Mouse (Mus musculus): Measurements from ENCODE around the gene Ubtfl1. TPM values are rescaled to one million over a fixed set of nuclear protein-coding genes. Genes with fewer than 3 reads are reported as not detected.
"Not testable (repeated sequence)": the region's sequence is repeated elsewhere in the genome, so short reads cannot be mapped to it uniquely, and the experiment has no call there.

The Ubtfl1 gene
- total RNA-seq (2021) (not detected), polyA plus RNA-seq (2012; rRNA removed) (not detected in 2 replicates)
- long read RNA-seq: 0 reads

DNA sequence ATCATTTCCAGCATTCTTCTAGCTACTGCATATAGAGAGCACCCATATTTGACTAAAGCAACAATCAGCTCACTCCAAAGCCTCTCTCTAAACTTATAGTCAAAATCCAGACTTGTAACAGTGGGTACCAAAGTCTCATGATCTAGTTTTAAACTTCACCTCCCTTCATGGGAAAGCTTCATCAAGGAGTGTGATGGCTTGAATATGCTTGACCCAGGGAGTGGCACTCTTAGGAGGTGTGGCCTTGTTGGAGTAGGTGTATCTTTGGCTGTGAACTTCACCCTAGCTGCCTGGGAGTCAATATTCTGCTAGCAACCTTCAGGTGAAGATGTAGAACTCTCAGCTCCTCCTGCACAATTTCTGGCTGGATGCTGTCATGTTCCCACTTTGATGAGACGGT lies at the start of gene Ubtfl1:
TSS of gene Ubtfl1 (plus strand) at position 301 of the 400 bp plus-strand sequence.
- DNase-seq: no peak

DNA sequence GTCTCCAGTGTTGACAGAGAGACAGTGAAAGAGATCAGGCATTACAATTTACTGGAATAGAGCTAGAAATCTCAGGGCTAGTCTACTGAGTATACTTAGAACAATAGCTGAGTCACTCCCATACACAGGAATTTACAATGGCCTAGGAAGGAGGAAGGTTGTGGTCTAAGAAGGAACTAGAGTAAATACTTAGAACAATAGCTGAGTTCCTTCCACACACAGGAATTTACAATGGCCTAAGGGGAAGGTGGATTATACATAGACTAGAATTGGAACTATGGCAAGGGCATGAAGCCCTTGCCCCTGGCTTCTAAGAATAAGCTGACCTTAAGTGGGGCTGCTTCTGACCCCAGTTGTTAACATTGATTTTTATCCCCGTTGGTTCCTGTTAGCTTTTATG lies 31.2 kb upstream of the Ubtfl1 start:
- DNase-seq: not testable (repeated sequence)

DNA sequence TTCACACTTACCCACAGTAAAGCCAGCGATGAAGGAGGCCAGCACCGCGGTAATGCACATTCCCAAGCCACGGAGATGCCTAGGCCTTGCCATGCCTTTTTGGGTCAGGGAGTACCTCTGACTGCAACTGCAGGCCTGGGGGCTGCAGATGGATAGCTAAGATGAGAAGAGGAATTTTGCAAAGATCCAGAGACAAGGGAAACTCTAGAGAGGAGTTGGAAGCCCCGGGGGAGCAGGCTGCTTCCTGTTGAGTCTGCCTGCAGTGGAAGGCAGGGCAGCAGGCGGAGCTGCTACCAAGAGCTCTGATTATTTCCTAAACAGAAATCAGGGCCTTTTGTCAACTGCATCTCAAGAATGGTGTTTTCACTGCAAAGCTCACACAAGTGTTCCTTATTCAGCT lies 18.4 kb upstream of the Ubtfl1 start:
- DNase-seq: peak; percentile 1

DNA sequence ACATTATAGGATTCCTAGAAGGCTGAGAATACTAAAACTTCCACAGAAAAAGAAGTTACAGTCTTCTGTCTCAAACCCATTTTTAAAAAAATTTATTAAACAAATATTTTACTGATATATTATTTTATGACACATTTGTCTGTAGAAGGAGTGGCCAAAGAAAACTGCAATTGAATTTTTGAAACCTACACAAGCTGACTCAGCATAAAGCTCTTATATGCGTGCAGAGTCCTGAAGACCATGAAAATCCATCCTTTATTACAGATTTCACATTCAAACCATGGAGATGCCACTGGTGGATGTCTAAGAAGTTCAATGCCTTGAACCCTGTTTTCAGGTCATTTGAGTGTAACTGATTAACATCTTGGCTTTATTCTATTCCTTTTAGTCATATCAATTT lies 4.6 kb upstream of the Ubtfl1 start:
- no peak for DNase-seq

DNA sequence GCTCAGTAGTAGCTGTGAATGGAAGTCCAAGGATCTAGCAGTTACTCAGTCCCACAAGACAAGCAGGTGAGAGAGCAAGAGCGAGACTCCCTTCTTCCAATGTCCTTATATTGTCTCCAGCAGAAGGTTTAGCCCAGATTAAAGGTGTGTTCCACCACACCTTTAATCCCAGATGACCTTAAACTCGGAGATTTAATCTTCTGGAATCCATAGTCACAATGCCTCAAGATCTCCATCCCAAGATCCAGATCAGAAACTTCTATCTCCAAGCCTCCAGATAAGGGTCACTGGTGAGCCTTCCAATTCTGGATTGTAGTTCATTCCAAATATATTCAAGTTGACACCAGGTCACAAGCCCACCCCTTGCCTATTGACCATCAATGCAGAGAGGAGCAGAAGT lies 1.3 kb upstream of the Ubtfl1 start, which contains the start of gene Naalad2:
TSS of gene Naalad2 (minus strand) at position 101 of the 400 bp plus-strand sequence.
- DNase-seq: not testable (repeated sequence)

DNA sequence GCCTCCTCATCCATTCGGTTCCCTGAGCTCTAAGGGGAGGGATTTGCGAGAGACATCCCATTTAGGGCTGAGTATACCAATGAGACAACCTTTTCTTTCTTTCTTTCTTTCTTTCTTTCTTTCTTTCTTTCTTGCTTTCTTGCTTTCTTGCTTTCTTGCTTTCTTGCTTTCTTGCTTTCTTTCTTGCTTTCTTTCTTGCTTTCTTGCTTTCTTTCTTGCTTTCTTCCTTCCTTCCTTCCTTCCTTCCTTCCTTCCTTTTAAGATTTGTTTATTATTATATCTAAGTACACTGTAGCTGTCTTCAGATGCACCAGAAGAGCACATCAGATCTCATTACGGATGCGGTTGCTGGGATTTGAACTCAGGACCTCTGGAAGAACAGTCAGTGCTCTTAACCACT lies 8.2 kb downstream of the Ubtfl1 start:
- not testable (repeated sequence) for DNase-seq

DNA sequence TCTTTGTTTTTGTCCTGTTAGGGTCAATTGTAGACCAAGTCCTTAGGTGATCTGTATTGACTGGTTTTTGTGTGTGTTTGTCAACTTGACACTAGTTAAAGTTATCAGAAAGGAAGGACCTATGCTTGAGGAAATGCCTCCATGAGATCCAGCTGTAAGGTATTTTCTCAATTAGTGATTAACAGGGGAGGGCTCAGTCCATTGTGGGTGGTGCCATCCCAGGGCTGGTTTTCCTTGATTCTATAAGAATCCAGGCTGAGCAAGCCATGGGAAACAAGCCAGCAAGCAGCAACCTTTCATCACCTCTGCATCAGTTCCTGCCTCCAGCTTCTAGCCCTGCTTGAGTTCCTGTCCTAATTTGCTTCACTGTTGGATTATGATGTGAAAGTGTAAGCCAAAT lies 26.1 kb downstream of the Ubtfl1 start, which contains the start of gene Mbd3l2:
TSS of gene Mbd3l2 (plus strand) at position 301 of the 400 bp plus-strand sequence.
- no peak for DNase-seq

DNA sequence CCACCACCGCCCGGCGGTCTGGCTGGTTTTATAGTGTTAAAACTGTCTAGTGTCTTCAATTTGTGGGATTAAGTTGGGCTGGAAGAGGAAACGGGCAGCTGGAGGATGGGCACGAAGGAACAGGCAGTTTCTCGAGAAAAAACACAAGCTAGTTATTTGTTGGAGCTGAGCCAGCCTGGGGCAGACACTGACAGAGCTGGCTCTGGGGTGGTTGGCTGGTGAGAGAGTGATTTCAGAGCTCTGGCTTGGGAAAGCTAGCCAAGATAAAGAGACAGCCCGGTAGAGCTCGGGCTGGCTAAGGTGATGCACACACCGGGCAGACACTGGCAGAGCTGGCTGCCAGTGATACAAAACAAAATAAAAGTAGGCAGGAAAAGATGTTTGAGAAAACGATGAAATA lies 27.5 kb downstream of the Ubtfl1 start:
- DNase-seq: peak; percentile 9

DNA sequence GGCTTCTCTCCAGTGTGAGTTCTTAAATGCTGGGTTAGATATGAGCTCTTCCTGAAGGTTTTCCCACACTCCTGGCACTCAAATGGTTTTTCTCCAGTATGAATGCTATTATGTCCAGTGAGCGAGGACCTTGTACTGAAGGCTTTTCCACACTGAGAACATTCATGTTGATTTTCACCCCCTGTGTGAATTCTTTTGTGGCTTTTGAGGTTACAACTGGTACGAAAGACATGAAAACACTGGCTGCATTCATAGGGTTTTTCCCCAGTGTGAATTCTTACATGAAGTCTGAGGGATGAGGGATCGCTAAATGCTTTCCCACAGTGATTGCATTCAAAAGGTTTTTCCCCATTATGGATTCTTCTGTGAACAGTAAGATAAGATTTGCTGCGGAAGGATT lies 52.3 kb downstream of the Ubtfl1 start:
- DNase-seq: no peak

Small RNA genes lying within 50 kb of the gene (microRNA-seq; reads per million reads assigned to microRNA genes)
- gene Gm22854: 0 reads per million in 2 experiments

Other genes starting within 250 kb of the Ubtfl1 start
- 100 to 1,000 TPM in 1 of 2 experiments, 10 to 100 TPM in 1; 60.0 to 147 TPM for gene Chordc1, start 112.3 kb upstream of the Ubtfl1 start, total RNA-seq (2021)
- 31.2 and 47.1 TPM in 2 replicates for gene Chordc1, start 112.3 kb upstream of the Ubtfl1 start, polyA plus RNA-seq (2012; rRNA removed)
- 1 to 10 TPM; 4.0 TPM for gene Naalad2, start 1.4 kb upstream of the Ubtfl1 start, total RNA-seq (2021)
- 0.09 and 0.20 TPM in 2 replicates for gene Naalad2, start 1.4 kb upstream of the Ubtfl1 start, polyA plus RNA-seq (2012; rRNA removed)
- not detected for gene Mbd3l2, start 26.2 kb downstream of the Ubtfl1 start, total RNA-seq (2021)
- gene Mbd3l2, start 26.2 kb downstream of the Ubtfl1 start, polyA plus RNA-seq (2012; rRNA removed): not detected in 2 replicates
- 1 to 10 TPM in 1 of 2 experiments, under 1 TPM in 1; 0.69 to 1.3 TPM for gene Zfp558, start 73.8 kb downstream of the Ubtfl1 start, total RNA-seq (2021)
- not detected in 2 replicates for gene Zfp558, start 73.8 kb downstream of the Ubtfl1 start, polyA plus RNA-seq (2012; rRNA removed)
- not detected for gene Mbd3l1, start 73.9 kb downstream of the Ubtfl1 start, total RNA-seq (2021)
- not detected in 2 replicates for gene Mbd3l1, start 73.9 kb downstream of the Ubtfl1 start, polyA plus RNA-seq (2012; rRNA removed)

Data from adrenal gland, adult 2 months (tissue).